Mouse (Mus musculus): ENCODE results near the gene Lrig1. TPM values are rescaled to one million over a fixed set of nuclear protein-coding genes. Genes with fewer than 3 reads are reported as not detected.

Lrig1 gene
- polyA plus RNA-seq, 1 experiment from 2014 or later = 17.1 TPM

DNA sequence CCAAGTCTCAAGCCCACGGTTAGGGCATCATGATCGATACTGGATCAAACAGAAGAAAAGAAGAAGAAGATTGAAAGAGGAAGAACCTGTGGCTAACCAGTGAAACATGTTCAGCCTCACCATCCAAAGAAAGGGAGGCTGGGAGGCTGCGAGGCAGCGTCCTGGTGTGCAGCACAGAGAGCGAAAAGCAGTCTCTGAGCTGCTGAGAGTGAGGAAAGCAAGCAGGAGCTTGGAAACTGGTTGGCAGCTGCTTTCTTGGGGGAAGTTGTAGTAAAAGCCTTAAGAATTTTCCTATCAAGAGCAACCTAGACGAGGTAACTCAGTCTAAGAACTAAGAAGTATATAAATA, 17.7 kb downstream of the Lrig1 start:
- no peaks in the 10 kb centered on the region for H3K27me3 ChIP-seq (ENCODE audit: control insufficient read depth, insufficient read depth, low read length)
- H3K4me3 ChIP-seq (replicated peaks; ENCODE audit: low read depth, low read length) = no peak overlapping the region
- ATAC-seq (ENCODE audit: low FRiP score, low TSS enrichment) (no peak), DNase-seq (no peak)
- H3K4me2 ChIP-seq (ENCODE audit: low read length) = no peak overlapping the region
- H3K9me3 ChIP-seq (ENCODE audit: control insufficient read depth, low read length) = no peaks in the 10 kb centered on the region
- no peaks in the 10 kb centered on the region for H3K36me3 ChIP-seq (ENCODE audit: control insufficient read depth, insufficient read depth, low read length)
- 51% methylated on average over 6 of the region's 6 CpGs for WGBS
- no peak overlapping the region for H3K9ac ChIP-seq (replicated peaks; ENCODE audit: low read length)
- no peak overlapping the region for H3K27ac ChIP-seq (replicated peaks; ENCODE audit: low read depth, low read length)
- H3K4me1 ChIP-seq (ENCODE audit: control insufficient read depth, insufficient read depth, low read length) = peaks cover 15% of the 10 kb centered on the region

DNA sequence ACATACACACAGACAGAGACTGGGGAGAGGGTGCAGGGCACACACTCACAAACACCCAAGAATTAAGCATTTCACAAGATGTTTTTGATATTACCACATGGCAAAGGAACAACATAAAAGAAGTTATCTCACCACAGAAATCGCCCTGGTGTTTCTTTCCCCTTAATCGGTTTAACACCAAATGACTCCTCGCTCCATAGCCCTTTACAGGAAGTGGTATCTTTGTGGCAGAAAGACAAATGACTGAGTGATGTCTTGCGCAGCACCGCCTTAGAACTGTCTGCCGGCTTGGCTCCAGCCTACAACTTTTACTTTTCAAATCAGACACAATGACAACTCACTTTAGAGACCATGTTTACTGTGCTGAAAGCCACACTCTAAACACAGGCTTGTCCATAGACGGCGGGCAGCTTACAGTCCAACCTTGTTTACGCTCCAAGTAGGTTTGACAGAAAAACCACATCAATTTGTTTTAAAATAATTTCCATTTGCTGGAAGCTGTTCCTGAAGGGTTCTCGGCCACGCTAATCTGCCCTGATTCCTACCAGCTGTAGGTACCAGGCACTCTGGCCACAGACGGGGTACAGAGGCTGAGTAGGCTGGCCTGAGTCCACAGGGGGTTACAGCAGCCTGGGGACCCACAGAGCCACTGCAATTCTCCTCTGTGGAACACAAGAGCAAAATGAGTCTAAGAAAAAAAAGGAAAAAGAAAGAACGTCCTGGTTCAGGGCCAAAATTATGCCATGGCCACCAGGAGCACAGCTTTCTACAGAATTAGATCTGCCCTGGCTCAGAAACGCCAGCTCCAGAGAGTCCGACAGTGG, 18.3 kb downstream of the Lrig1 start:
- Histone ChIP-seq H3K9me3 (ENCODE audit: control insufficient read depth, low read length) (no peaks in the 10 kb centered on the region), H3K4me1 (ENCODE audit: control insufficient read depth, insufficient read depth, low read length) (peaks cover 18% of the 10 kb centered on the region), H3K4me2 (ENCODE audit: low read length) (no peak overlapping the region), H3K4me3 (replicated peaks; ENCODE audit: low read depth, low read length) (no peak overlapping the region), H3K27me3 (ENCODE audit: control insufficient read depth, insufficient read depth, low read length) (no peaks in the 10 kb centered on the region), H3K27ac (replicated peaks; ENCODE audit: low read depth, low read length) (no peak overlapping the region; the same call in 1 of the 2 replicates), H3K9ac (replicated peaks; ENCODE audit: low read length) (no peak overlapping the region), H3K36me3 (ENCODE audit: control insufficient read depth, insufficient read depth, low read length) (no peaks in the 10 kb centered on the region)
- ATAC-seq (ENCODE audit: low FRiP score, low TSS enrichment) (no peak; the same call in 1 of the 2 replicates), DNase-seq (no peak)
- 51% methylated on average over 15 of the region's 15 CpGs for WGBS

DNA sequence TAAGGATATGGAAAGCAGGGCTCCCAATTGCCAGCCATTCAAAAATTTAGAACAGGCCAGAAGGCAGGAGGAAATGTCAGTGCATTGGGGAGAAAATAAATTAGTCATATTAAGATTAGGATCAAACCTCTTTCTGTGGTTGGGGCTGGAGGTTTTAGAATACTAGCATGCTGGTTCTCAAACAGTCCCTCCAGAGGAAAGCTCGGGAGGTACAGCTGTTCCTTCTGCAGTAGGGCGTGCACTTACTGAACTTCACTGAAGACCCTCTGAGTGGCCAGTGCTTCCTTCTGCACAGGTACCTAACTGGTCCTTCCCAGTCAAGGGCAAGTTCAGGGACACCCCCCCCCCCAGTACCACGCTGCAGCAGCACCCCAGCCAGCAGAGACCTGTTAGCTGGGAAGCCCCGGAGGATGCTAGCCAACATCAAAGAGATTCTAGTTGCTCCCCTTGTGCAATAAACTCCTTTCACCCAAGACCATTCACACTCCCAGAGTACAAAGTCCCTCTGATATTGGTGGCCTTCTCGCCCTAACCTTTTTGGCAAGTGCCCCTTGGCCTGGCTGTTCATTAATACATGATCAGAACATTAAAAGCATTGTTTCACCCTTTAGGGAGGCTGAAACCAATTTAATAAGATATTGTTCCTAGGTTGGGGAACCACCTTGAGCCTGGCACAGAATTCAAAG, 19.1 kb downstream of the Lrig1 start:
- ATAC-seq (ENCODE audit: low FRiP score, low TSS enrichment) (no peak), DNase-seq (no peak)
- H3K27me3 ChIP-seq (ENCODE audit: control insufficient read depth, insufficient read depth, low read length) = no peaks in the 10 kb centered on the region
- no peak overlapping the region; the same call in 1 of the 2 replicates for H3K27ac ChIP-seq (replicated peaks; ENCODE audit: low read depth, low read length)
- no peak overlapping the region for H3K4me3 ChIP-seq (replicated peaks; ENCODE audit: low read depth, low read length)
- H3K4me1 ChIP-seq (ENCODE audit: control insufficient read depth, insufficient read depth, low read length) = peaks cover 23% of the 10 kb centered on the region
- H3K9ac ChIP-seq (replicated peaks; ENCODE audit: low read length) = no peak overlapping the region
- no peaks in the 10 kb centered on the region for H3K9me3 ChIP-seq (ENCODE audit: control insufficient read depth, low read length)
- H3K4me2 ChIP-seq (ENCODE audit: low read length) = no peak overlapping the region
- 66% methylated on average over 5 of the region's 5 CpGs for WGBS
- no peaks in the 10 kb centered on the region for H3K36me3 ChIP-seq (ENCODE audit: control insufficient read depth, insufficient read depth, low read length)

DNA sequence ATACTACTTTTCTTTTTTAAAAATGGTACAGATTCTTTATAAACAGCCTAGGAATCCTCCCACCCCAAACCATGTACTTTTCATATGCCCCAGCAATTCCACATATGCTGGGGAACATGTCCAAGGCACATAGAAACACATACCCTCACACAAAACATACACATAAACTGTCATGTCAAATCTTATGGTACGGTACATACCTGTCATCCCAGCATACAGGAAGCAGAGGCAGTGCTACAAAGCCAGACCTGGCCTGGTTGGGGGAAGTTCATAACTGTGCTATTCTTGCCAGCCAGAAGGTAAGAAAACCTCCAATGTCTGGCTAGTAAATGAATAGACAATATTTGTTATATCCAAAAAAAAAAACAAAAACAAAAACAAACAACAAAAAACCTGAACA, 20.7 kb downstream of the Lrig1 start:
- Histone ChIP-seq H3K27ac (replicated peaks; ENCODE audit: low read depth, low read length) (no peak overlapping the region), H3K4me2 (ENCODE audit: low read length) (no peak overlapping the region), H3K36me3 (ENCODE audit: control insufficient read depth, insufficient read depth, low read length) (no peaks in the 10 kb centered on the region), H3K4me1 (ENCODE audit: control insufficient read depth, insufficient read depth, low read length) (peaks cover 26% of the 10 kb centered on the region), H3K9ac (replicated peaks; ENCODE audit: low read length) (no peak overlapping the region), H3K9me3 (ENCODE audit: control insufficient read depth, low read length) (no peaks in the 10 kb centered on the region), H3K4me3 (replicated peaks; ENCODE audit: low read depth, low read length) (no peak overlapping the region), H3K27me3 (ENCODE audit: control insufficient read depth, insufficient read depth, low read length) (no peaks in the 10 kb centered on the region)
- WGBS = 79% methylated on average over 1 of the region's 1 CpGs
- DNase-seq (no peak), ATAC-seq (ENCODE audit: low FRiP score, low TSS enrichment) (no peak)

DNA sequence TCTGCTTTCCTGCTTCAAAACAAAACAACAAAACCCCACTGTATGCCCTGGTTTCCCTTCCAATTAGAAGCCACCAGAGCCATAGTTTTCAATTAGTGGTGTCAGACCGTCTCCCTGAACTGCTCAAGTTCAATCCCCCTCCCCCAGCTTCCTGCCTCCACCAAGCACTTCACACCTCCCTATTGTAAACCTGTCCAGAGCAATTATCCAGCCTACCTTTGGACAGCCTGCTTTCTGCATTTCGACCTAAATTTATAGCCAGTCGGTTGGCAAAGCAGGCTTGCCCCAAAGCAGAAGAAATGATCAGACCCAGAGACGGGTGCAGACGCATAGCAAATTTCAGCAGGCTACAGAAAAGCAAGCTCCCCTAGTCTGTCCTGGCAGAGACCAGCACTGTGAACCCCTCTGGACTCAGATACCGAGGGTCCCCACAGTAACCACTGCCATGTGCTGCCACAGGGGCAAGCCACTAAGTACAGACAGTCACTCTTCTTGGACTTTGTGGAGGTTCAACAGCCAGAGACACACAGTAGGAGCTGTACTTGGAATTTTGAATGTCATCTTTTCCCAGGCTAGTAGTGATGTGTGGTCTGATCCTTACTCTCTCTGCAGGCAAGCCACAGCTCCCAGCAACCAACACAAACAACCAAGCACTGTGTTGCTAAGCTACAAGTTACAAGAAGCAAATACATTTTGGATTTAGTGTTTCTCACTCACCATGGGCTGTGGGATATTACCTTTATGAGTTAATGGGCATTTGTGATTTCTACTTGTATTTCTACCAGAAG, 21.4 kb downstream of the Lrig1 start:
- Histone ChIP-seq H3K4me3 (replicated peaks; ENCODE audit: low read depth, low read length) (no peak overlapping the region), H3K27me3 (ENCODE audit: control insufficient read depth, insufficient read depth, low read length) (no peaks in the 10 kb centered on the region), H3K27ac (replicated peaks; ENCODE audit: low read depth, low read length) (no peak overlapping the region), H3K4me2 (ENCODE audit: low read length) (no peak overlapping the region), H3K9me3 (ENCODE audit: control insufficient read depth, low read length) (no peaks in the 10 kb centered on the region), H3K36me3 (ENCODE audit: control insufficient read depth, insufficient read depth, low read length) (no peaks in the 10 kb centered on the region), H3K4me1 (ENCODE audit: control insufficient read depth, insufficient read depth, low read length) (peaks cover 30% of the 10 kb centered on the region), H3K9ac (replicated peaks; ENCODE audit: low read length) (no peak overlapping the region)
- DNase-seq (no peak), ATAC-seq (ENCODE audit: low FRiP score, low TSS enrichment) (no peak)
- WGBS = 32% methylated on average over 6 of the region's 6 CpGs

DNA sequence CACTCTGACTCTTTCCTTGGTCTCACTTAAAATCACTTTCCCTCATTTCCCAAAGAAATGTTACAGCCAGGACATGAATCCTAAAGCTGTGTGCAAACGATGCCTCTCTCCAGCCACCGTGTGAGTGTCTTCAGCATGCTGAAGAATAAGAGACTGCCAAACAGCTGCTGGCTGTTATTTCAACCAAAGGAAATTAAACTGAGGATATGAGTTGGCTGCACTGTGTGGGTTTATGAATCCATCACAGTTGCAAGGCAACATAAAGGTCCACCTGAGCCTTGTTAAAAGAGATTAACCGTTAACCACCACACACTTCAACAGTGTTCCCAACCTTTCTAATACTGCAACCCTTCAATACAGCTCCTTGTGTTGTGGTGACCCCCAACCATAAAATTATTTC, 22.5 kb downstream of the Lrig1 start:
- Histone ChIP-seq H3K4me1 (ENCODE audit: control insufficient read depth, insufficient read depth, low read length) (peaks cover 30% of the 10 kb centered on the region), H3K27ac (replicated peaks; ENCODE audit: low read depth, low read length) (no peak overlapping the region), H3K4me2 (ENCODE audit: low read length) (no peak overlapping the region), H3K36me3 (ENCODE audit: control insufficient read depth, insufficient read depth, low read length) (no peaks in the 10 kb centered on the region), H3K27me3 (ENCODE audit: control insufficient read depth, insufficient read depth, low read length) (no peaks in the 10 kb centered on the region), H3K9ac (replicated peaks; ENCODE audit: low read length) (no peak overlapping the region), H3K4me3 (replicated peaks; ENCODE audit: low read depth, low read length) (no peak overlapping the region), H3K9me3 (ENCODE audit: control insufficient read depth, low read length) (no peaks in the 10 kb centered on the region)
- DNase-seq (no peak), ATAC-seq (ENCODE audit: low FRiP score, low TSS enrichment) (no peak)
- WGBS = 45% methylated on average over 3 of the region's 3 CpGs

DNA sequence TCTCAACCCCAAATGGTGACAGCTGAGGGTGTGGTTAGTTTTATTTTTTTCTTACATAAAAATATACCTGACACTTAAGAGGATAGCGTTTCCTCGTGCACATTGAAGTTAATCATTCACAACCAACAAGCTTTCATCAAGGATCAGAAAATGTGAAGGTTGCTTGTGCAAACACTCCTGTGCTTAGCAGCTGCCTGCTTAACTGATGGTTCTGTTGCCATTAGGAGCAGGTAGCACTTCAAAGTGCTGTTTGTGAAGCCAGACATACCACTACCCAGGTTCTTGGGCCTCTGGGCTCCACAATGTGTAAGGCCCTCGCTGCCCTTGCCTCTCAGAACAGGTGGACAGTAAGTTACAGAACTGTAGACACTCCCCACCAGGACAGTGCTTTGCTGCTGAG, 23.1 kb downstream of the Lrig1 start:
- H3K27me3 ChIP-seq (ENCODE audit: control insufficient read depth, insufficient read depth, low read length) = no peaks in the 10 kb centered on the region
- H3K4me3 ChIP-seq (replicated peaks; ENCODE audit: low read depth, low read length) = no peak overlapping the region
- H3K4me2 ChIP-seq (ENCODE audit: low read length) = no peak overlapping the region; the same call in 1 of the 2 replicates
- no peak overlapping the region for H3K27ac ChIP-seq (replicated peaks; ENCODE audit: low read depth, low read length)
- no peak for DNase-seq
- no peak for ATAC-seq (ENCODE audit: low FRiP score, low TSS enrichment)
- H3K36me3 ChIP-seq (ENCODE audit: control insufficient read depth, insufficient read depth, low read length) = no peaks in the 10 kb centered on the region
- 76% methylated on average over 3 of the region's 3 CpGs for WGBS
- no peak overlapping the region for H3K9ac ChIP-seq (replicated peaks; ENCODE audit: low read length)
- H3K9me3 ChIP-seq (ENCODE audit: control insufficient read depth, low read length) = no peaks in the 10 kb centered on the region
- H3K4me1 ChIP-seq (ENCODE audit: control insufficient read depth, insufficient read depth, low read length) = peaks cover 24% of the 10 kb centered on the region

DNA sequence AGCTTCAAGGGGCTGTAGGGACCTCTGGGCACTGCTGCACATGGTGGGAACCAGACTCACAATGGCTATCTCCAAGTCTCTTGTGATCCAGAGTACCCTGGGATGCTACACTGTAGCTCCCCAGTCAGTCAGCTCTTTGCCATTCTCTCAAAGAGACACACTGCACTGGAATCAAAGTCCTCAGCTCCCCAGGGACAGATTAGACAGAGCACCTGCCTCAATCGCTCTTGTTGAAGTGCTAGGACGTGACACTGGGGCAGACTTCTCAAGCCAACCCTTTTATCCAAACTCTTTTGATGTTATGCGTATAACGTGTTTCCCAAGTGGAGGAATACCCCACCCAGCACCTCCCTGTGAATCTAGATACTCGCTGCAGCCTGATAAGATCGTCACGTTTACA, 23.7 kb downstream of the Lrig1 start:
- Histone ChIP-seq H3K27me3 (ENCODE audit: control insufficient read depth, insufficient read depth, low read length) (no peaks in the 10 kb centered on the region), H3K36me3 (ENCODE audit: control insufficient read depth, insufficient read depth, low read length) (no peaks in the 10 kb centered on the region), H3K4me1 (ENCODE audit: control insufficient read depth, insufficient read depth, low read length) (peaks cover 19% of the 10 kb centered on the region), H3K27ac (replicated peaks; ENCODE audit: low read depth, low read length) (no peak overlapping the region), H3K4me2 (ENCODE audit: low read length) (no peak overlapping the region), H3K9me3 (ENCODE audit: control insufficient read depth, low read length) (no peaks in the 10 kb centered on the region), H3K9ac (replicated peaks; ENCODE audit: low read length) (no peak overlapping the region), H3K4me3 (replicated peaks; ENCODE audit: low read depth, low read length) (no peak overlapping the region)
- ATAC-seq (ENCODE audit: low FRiP score, low TSS enrichment) (no peak), DNase-seq (no peak)
- WGBS = 36% methylated on average over 7 of the region's 7 CpGs
